28 mouse cellular contexts compared by ENCODE assay signal in the genomic region with DNA sequence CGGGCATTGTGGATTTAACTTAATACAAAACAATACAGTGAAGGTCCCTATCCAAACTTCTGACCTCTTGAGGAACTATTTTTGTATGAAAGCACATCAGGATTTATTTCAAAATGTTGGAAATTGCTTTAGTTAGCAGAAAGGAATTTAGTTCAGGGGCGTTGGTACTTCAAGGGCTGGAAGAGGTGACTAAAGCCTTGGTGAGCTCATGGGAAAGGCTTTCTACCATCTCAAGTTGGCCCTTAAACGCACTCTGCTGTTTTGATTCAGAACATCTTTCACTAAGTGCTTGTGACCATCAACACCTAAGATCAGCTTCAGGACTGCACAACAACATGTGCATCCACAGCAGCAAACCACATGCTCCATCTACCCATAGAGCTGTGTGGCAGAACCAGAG.
DNase-seq lines count a peak whose midpoint lies in the region; ATAC-seq and TF ChIP-seq lines count a peak whose summit lies in the region.
"Had no signal": no experiment of that assay in that cellular context is flagged by ENCODE, and none has a peak within 500 bp of the region (broad histone marks: within the 10 kb centered on the region; RNA-seq: fewer than 3 reads in every experiment).

No protein-coding gene starts in this region.

- 89% methylated on average over 3 of the region's 3 CpGs for WGBS in liver, embryonic 11.5 days
- 89% methylated on average over 3 of the region's 3 CpGs for WGBS in kidney, embryonic 14.5 days

- H3K27ac ChIP-seq in liver, embryonic 11.5 days (ENCODE audit: low read depth, low read length), result peak overlapping the region; percentile 40; the same call in 1 of the 2 replicates
- peak overlapping the region; percentile 97 for H3K27ac ChIP-seq in embryonic fibroblast, embryonic 13.5 days (ENCODE audit: insufficient read depth, low read length)
- H3K27ac ChIP-seq in kidney, embryonic 14.5 days (ENCODE audit: low read depth, low read length), result no peak overlapping the region
- H3K27ac ChIP-seq: embryonic facial prominence, embryonic 13.5 days; forebrain, embryonic 12.5 days; hindbrain, embryonic 10.5 days; hindbrain, embryonic 15.5 days; layer of hippocampus, adult 2 months; midbrain, embryonic 12.5 days; stomach, postnatal 0 days had no signal

- no peak for TF ChIP-seq CTCF in C2C12 (IDR thresholded peaks at IDR 0.05; ENCODE audit: control insufficient read depth, insufficient read depth, insufficient read length)
- TF ChIP-seq CTCF in embryonic fibroblast, embryonic 13.5 days (IDR thresholded peaks at IDR 0.05; ENCODE audit: borderline replicate concordance, insufficient read depth, low read length), result no peak

- no peak overlapping the region for H3K4me3 ChIP-seq in liver, embryonic 11.5 days (ENCODE audit: low read depth, low read length)
- H3K4me3 ChIP-seq in C2C12 (ENCODE audit: insufficient read depth, poor library complexity, severe bottlenecking), result no peak overlapping the region
- no peak overlapping the region for H3K4me3 ChIP-seq in embryonic fibroblast, embryonic 13.5 days (ENCODE audit: insufficient read depth, low read length)
- no peak overlapping the region for H3K4me3 ChIP-seq in kidney, embryonic 14.5 days (ENCODE audit: low read length)
- H3K4me3 ChIP-seq: embryonic facial prominence, embryonic 13.5 days; erythroblast, embryonic 14.5 days; forebrain, embryonic 12.5 days; hindbrain, embryonic 10.5 days; hindbrain, embryonic 15.5 days; layer of hippocampus, adult 2 months; midbrain, embryonic 12.5 days had no signal

- 0 out of 2 replicates have a peak, but pooled peaks cover 3% of the 10 kb centered on the region for H3K36me3 ChIP-seq in liver, embryonic 11.5 days (ENCODE audit: control insufficient read depth, insufficient read depth, low read length)
- peaks cover 70% of the 10 kb centered on the region for H3K36me3 ChIP-seq in C2C12 (ENCODE audit: control insufficient read depth, insufficient read depth)
- H3K36me3 ChIP-seq in kidney, embryonic 14.5 days (ENCODE audit: control insufficient read depth, insufficient read depth, low read length), result no peaks in the 10 kb centered on the region

- H3K9me3 ChIP-seq in liver, embryonic 11.5 days (ENCODE audit: control insufficient read depth, low read length), result no peaks in the 10 kb centered on the region
- H3K9me3 ChIP-seq in kidney, embryonic 14.5 days (ENCODE audit: control insufficient read depth, low read length), result no peaks in the 10 kb centered on the region; the same call in 1 of the 2 replicates
- H3K9me3 ChIP-seq: embryonic facial prominence, embryonic 13.5 days; forebrain, embryonic 12.5 days; hindbrain, embryonic 10.5 days; hindbrain, embryonic 15.5 days; midbrain, embryonic 12.5 days had no signal

- H3K4me1 ChIP-seq in liver, embryonic 11.5 days (replicated peaks; ENCODE audit: control insufficient read depth, insufficient read depth, low read length), result peaks cover 6% of the 10 kb centered on the region
- H3K4me1 ChIP-seq in embryonic fibroblast, embryonic 13.5 days (ENCODE audit: control insufficient read depth, insufficient read depth, low read length), result peaks cover 19% of the 10 kb centered on the region
- H3K4me1 ChIP-seq in kidney, embryonic 14.5 days (ENCODE audit: control insufficient read depth, insufficient read depth, low read length), result no peaks in the 10 kb centered on the region
- H3K4me1 ChIP-seq: forebrain, embryonic 12.5 days; hindbrain, embryonic 10.5 days; hindbrain, embryonic 15.5 days; midbrain, embryonic 12.5 days had no signal

- DNase-seq in liver, embryonic 11.5 days (ENCODE audit: low spot score), result no peak
- DNase-seq in liver, result no peak
- DNase-seq in skeletal muscle tissue, adult 2 months (ENCODE audit: low read depth, low spot score), result peak; percentile 20
- no peak for DNase-seq in left cerebral cortex, adult 18-20 months (ENCODE audit: low spot score in 2 of 2)
- DNase-seq: adrenal gland, postnatal 14 days; cerebellum, adult 11 months; cerebellum, adult 9-10 months; cerebellum, postnatal 36 days; gastrocnemius, postnatal 10 days; heart, postnatal 14 days; kidney, adult 11 months; kidney, postnatal 36 days; left cerebral cortex, postnatal 4 days; lung, postnatal 10 days; spleen, adult 18-20 months; thymus, adult 18-20 months had no signal

- H3K79me2 ChIP-seq in C2C12 (ENCODE audit: control insufficient read depth, insufficient read depth), result peaks cover 22% of the 10 kb centered on the region

- no peaks in the 10 kb centered on the region for H3K27me3 ChIP-seq in liver, embryonic 11.5 days (replicated peaks; ENCODE audit: control insufficient read depth, insufficient read depth, low read length)
- H3K27me3 ChIP-seq in C2C12 (ENCODE audit: control insufficient read depth, insufficient read depth, insufficient read length), result no peaks in the 10 kb centered on the region
- no peaks in the 10 kb centered on the region for H3K27me3 ChIP-seq in kidney, embryonic 14.5 days (ENCODE audit: control insufficient read depth, insufficient read depth, low read length)
- H3K27me3 ChIP-seq: embryonic facial prominence, embryonic 13.5 days; forebrain, embryonic 12.5 days; hindbrain, embryonic 15.5 days; midbrain, embryonic 12.5 days had no signal

- no peak for ATAC-seq in liver, embryonic 11.5 days (replicated peaks; ENCODE audit: low FRiP score)
- ATAC-seq in kidney, embryonic 14.5 days (ENCODE audit: low FRiP score, low TSS enrichment), result no peak
- ATAC-seq: inflammation-experienced regulatory T-cells, adult 6 months had no signal

- H3K79me3 ChIP-seq in C2C12 (ENCODE audit: low read depth), result peaks cover 3% of the 10 kb centered on the region

- H3ac ChIP-seq in C2C12 (ENCODE audit: control insufficient read depth, insufficient read length, low read depth), result no peak overlapping the region

- no peak overlapping the region; the same call in 1 of the 2 replicates for H3K4me2 ChIP-seq in liver, embryonic 11.5 days
- H3K4me2 ChIP-seq in kidney, embryonic 14.5 days (replicated peaks; ENCODE audit: low read depth, low read length), result no peak overlapping the region
- H3K4me2 ChIP-seq: embryonic facial prominence, embryonic 13.5 days; forebrain, embryonic 12.5 days; hindbrain, embryonic 15.5 days; midbrain, embryonic 12.5 days had no signal

- no peak for TF ChIP-seq POLR2A in embryonic fibroblast, embryonic 13.5 days (IDR thresholded peaks at IDR 0.05; ENCODE audit: low read depth, low read length)

- H3K9ac ChIP-seq in liver, embryonic 11.5 days (ENCODE audit: low read depth, low read length), result peak overlapping the region; percentile 38
- no peak overlapping the region for H3K9ac ChIP-seq in kidney, embryonic 14.5 days (ENCODE audit: low read depth, low read length)
- H3K9ac ChIP-seq: embryonic facial prominence, embryonic 13.5 days; forebrain, embryonic 12.5 days; hindbrain, embryonic 15.5 days; midbrain, embryonic 12.5 days had no signal

TF ChIP-seq in C2C12, 6 proteins besides CTCF, POLR2A, EP300 and RAD21:
- TF ChIP-seq CEBPB (IDR thresholded peaks at IDR 0.05; ENCODE audit: low read depth) (no peak), MAX (IDR thresholded peaks at IDR 0.05) (peak; percentile 17)
